ENCODE assay signal across 30 mouse cellular contexts in genomic region chr11:4205097-4205655, GRCm38 (mm10). TPM values are rescaled to one million over a fixed set of nuclear protein-coding genes. Genes with fewer than 3 reads are reported as not detected.
DNase-seq lines count a peak whose midpoint lies in the region; ATAC-seq and TF ChIP-seq lines count a peak whose summit lies in the region.
"Had no signal": no experiment of that assay in that cellular context is flagged by ENCODE, and none has a peak within 500 bp of the region (broad histone marks: within the 10 kb centered on the region; RNA-seq: fewer than 3 reads in every experiment).

No protein-coding gene starts in this region.

- intact Hi-C loops in heart, adult 2 months (cut with DNase I): no loop called here

- in situ Hi-C loops in Patski (cut with MboI; ENCODE audit: low pct_unique_long_range_greater_than_20kb): no loop called here

- H3K27ac ChIP-seq in heart, adult 2 months: peak overlapping the region; percentile 45; the same call in 1 of the 2 replicates
- peak overlapping the region; percentile 29; the same call in 1 of the 2 replicates for H3K27ac ChIP-seq in lung, embryonic 15.5 days
- H3K27ac ChIP-seq in cerebellum, adult 2 months (ENCODE audit: insufficient read depth, low read length): no peak overlapping the region
- H3K27ac ChIP-seq: embryonic facial prominence, embryonic 10.5 days; embryonic facial prominence, embryonic 15.5 days; forebrain, embryonic 12.5 days; intestine, embryonic 15.5 days; kidney, embryonic 15.5 days; layer of hippocampus, adult 2 months; liver, embryonic 12.5 days; neural tube, embryonic 13.5 days; stomach, embryonic 15.5 days had no signal

- no peak for TF ChIP-seq EP300 in heart, adult 2 months (IDR thresholded peaks at IDR 0.05; ENCODE audit: insufficient read depth, low read depth, low read length)

- H3K4me3 ChIP-seq in heart, adult 2 months: no peak overlapping the region
- no peak overlapping the region for H3K4me3 ChIP-seq in lung, embryonic 15.5 days
- no peak overlapping the region for H3K4me3 ChIP-seq in cerebellum, adult 2 months (replicated peaks; ENCODE audit: insufficient read depth, low read depth, low read length)
- H3K4me3 ChIP-seq: embryonic facial prominence, embryonic 10.5 days; embryonic facial prominence, embryonic 15.5 days; forebrain, embryonic 12.5 days; intestine, embryonic 15.5 days; kidney, embryonic 15.5 days; layer of hippocampus, adult 2 months; liver, embryonic 12.5 days; neural tube, embryonic 13.5 days; stomach, embryonic 15.5 days had no signal

- H3K4me1 ChIP-seq in heart, adult 2 months (ENCODE audit: control insufficient read depth, insufficient read depth, low read length): peaks cover 31% of the 10 kb centered on the region
- peaks cover 12% of the 10 kb centered on the region; the same call in 1 of the 2 replicates for H3K4me1 ChIP-seq in lung, embryonic 15.5 days
- peaks cover 4% of the 10 kb centered on the region; the same call in 1 of the 2 replicates for H3K4me1 ChIP-seq in cerebellum, adult 2 months (ENCODE audit: control insufficient read depth, insufficient read depth, low read length)
- H3K4me1 ChIP-seq: forebrain, embryonic 12.5 days had no signal

- H3K9ac ChIP-seq in heart, adult 2 months (ENCODE audit: low read depth, low read length): no peak overlapping the region
- H3K9ac ChIP-seq in lung, embryonic 15.5 days: no peak overlapping the region
- H3K9ac ChIP-seq: embryonic facial prominence, embryonic 15.5 days; forebrain, embryonic 12.5 days; intestine, embryonic 15.5 days; kidney, embryonic 15.5 days; liver, embryonic 12.5 days; liver, postnatal 0 days; neural tube, embryonic 13.5 days; stomach, embryonic 15.5 days had no signal

- H3K27me3 ChIP-seq in heart, adult 2 months (ENCODE audit: control insufficient read depth, insufficient read depth, low read length): no peaks in the 10 kb centered on the region
- no peaks in the 10 kb centered on the region for H3K27me3 ChIP-seq in Patski
- no peaks in the 10 kb centered on the region for H3K27me3 ChIP-seq in lung, embryonic 15.5 days
- no peaks in the 10 kb centered on the region for H3K27me3 ChIP-seq in cerebellum, adult 2 months (ENCODE audit: control insufficient read depth, insufficient read depth, low read length)
- H3K27me3 ChIP-seq: embryonic facial prominence, embryonic 15.5 days; forebrain, embryonic 12.5 days; intestine, embryonic 15.5 days; kidney, embryonic 15.5 days; liver, embryonic 12.5 days; neural tube, embryonic 13.5 days; stomach, embryonic 15.5 days had no signal

- H3K4me2 ChIP-seq in lung, embryonic 15.5 days: no peak overlapping the region
- H3K4me2 ChIP-seq: embryonic facial prominence, embryonic 15.5 days; forebrain, embryonic 12.5 days; intestine, embryonic 15.5 days; kidney, embryonic 15.5 days; liver, embryonic 12.5 days; midbrain, embryonic 11.5 days; neural tube, embryonic 13.5 days; stomach, embryonic 15.5 days had no signal

- ATAC-seq in Patski: peak; percentile 46
- no peak for ATAC-seq in lung, embryonic 15.5 days (ENCODE audit: borderline replicate concordance, extremely low read depth, low FRiP score, low TSS enrichment)
- ATAC-seq: hindbrain, embryonic 16.5 days; intestine, embryonic 15.5 days; liver, embryonic 12.5 days; liver, postnatal 0 days had no signal

- WGBS in heart, adult 2 months: 79% methylated on average over 5 of the region's 5 CpGs
- 68% methylated on average over 5 of the region's 5 CpGs for WGBS in lung, embryonic 15.5 days
- WGBS in cerebellum, adult 2 months: 87% methylated on average over 5 of the region's 5 CpGs

- H3K36me3 ChIP-seq in heart, adult 2 months (ENCODE audit: control insufficient read depth, insufficient read depth, low read length): peaks cover 10% of the 10 kb centered on the region
- peaks cover 13% of the 10 kb centered on the region for H3K36me3 ChIP-seq in lung, embryonic 15.5 days

- H3K9me3 ChIP-seq in lung, embryonic 15.5 days: no peaks in the 10 kb centered on the region
- H3K9me3 ChIP-seq: embryonic facial prominence, embryonic 10.5 days; embryonic facial prominence, embryonic 15.5 days; forebrain, embryonic 12.5 days; intestine, embryonic 15.5 days; kidney, embryonic 15.5 days; liver, embryonic 12.5 days; neural tube, embryonic 13.5 days; stomach, embryonic 15.5 days had no signal

- TF ChIP-seq CTCF in heart, adult 2 months (IDR thresholded peaks at IDR 0.05): no peak
- TF ChIP-seq CTCF in Patski (IDR thresholded peaks at IDR 0.05): no peak
- no peak for TF ChIP-seq CTCF in cerebellum, adult 2 months (IDR thresholded peaks at IDR 0.05; ENCODE audit: borderline replicate concordance, insufficient read depth, low read depth, low read length)

- H3K79me2 ChIP-seq in heart, adult 2 months (replicated peaks; ENCODE audit: control insufficient read depth, insufficient read depth, low read length): no peaks in the 10 kb centered on the region

- CTCF ChIA-PET in Patski (lab: Charles Lee): interaction anchor here (1.1 to 1.8 kb wide), 4 partner anchors 14 to 21 kb away, joined by 3 to 6 read pairs (median 4); partner anchors contain the start of gene Tbc1d10a

- POLR2A ChIA-PET in Patski (lab: Charles Lee): interaction anchor here (0.9 to 1.4 kb wide), 3 partner anchors 12 to 18 kb away, joined by 4 read pairs; partner anchors contain the start of gene Tbc1d10a

- no peak for DNase-seq in heart, adult 2 months
- DNase-seq in heart, adult 9 months (ENCODE audit: low spot score in 2 of 2): no peak
- DNase-seq in Patski (ENCODE audit: low read depth, low spot score): no peak
- peak; percentile 75 for DNase-seq in lung, postnatal 25 days (ENCODE audit: low spot score)
- DNase-seq in T-cell, adult 2 months (ENCODE audit: low spot score): no peak
- no peak for DNase-seq in cerebellum, adult 2 months
- no peak for DNase-seq in frontal cortex, postnatal 25 days (ENCODE audit: low spot score in 2 of 2)
- DNase-seq: adrenal gland, adult 8-10 months; cerebellum, adult 8-10 months; cerebellum, postnatal 25 days; gastrocnemius, postnatal 25 days; left cerebral cortex, postnatal 4 days; liver, postnatal 0 days; thymus, postnatal 25 days had no signal

- TF ChIP-seq POLR2A in heart, adult 2 months (IDR thresholded peaks at IDR 0.05; ENCODE audit: insufficient read depth, low read depth, low read length): no peak
- TF ChIP-seq POLR2A in cerebellum, adult 2 months (IDR thresholded peaks at IDR 0.05; ENCODE audit: borderline replicate concordance, insufficient read depth, low read length): no peak

RNA-seq across cellular contexts. Expression of gene Castor1, which starts 12.8 kb away (rescaled TPM):
- total RNA-seq in heart, adult 2 months (2021): 1 to 10 TPM; 4.0 to 5.9 TPM
- polyA plus RNA-seq in heart, adult 2 months (2012; rRNA removed): 10.7 and 13.5 TPM in 2 replicates
- polyA plus RNA-seq in Patski (2021): 0.35 TPM
- polyA plus RNA-seq in lung, embryonic 15.5 days (2015; fragmentation: Nextera tagmentation; extraction: Ambion mirVana): 4.0 and 6.3 TPM in 2 replicates
- polyA plus RNA-seq in cerebellum, adult 2 months (2012; rRNA removed): 5.1 and 5.6 TPM in 2 replicates

RNA-seq across cellular contexts. Expression of gene Tbc1d10a, which starts 18.6 kb away (rescaled TPM):
- 10 to 100 TPM; 10.1 to 10.7 TPM for total RNA-seq in heart, adult 2 months (2021)
- polyA plus RNA-seq in heart, adult 2 months (2012; rRNA removed): 17.3 and 22.3 TPM in 2 replicates
- 50.9 TPM for polyA plus RNA-seq in Patski (2021)
- 32.3 and 34.2 TPM in 2 replicates for polyA plus RNA-seq in lung, embryonic 15.5 days (2015; fragmentation: Nextera tagmentation; extraction: Ambion mirVana)
- 33.3 and 34.1 TPM in 2 replicates for polyA plus RNA-seq in cerebellum, adult 2 months (2012; rRNA removed)

RNA-seq across cellular contexts. Expression of gene Osm, which starts 31.0 kb away (rescaled TPM):
- total RNA-seq in heart, adult 2 months (2021): under 1 TPM; 0.13 to 0.14 TPM
- 0.14 and 0.15 TPM in 2 replicates for polyA plus RNA-seq in heart, adult 2 months (2012; rRNA removed)
- polyA plus RNA-seq in Patski (2021): not detected
- 0.09 and 0.22 TPM in 2 replicates for polyA plus RNA-seq in lung, embryonic 15.5 days (2015; fragmentation: Nextera tagmentation; extraction: Ambion mirVana)
- polyA plus RNA-seq in cerebellum, adult 2 months (2012; rRNA removed): 0.03 TPM in 1 of 2 replicates, not detected in the other
- total RNA-seq: gastrocnemius, postnatal 25 days; heart, postnatal 25 days; layer of hippocampus, postnatal 14 days had no signal
- polyA plus RNA-seq: embryonic facial prominence, embryonic 10.5 days; forebrain, embryonic 12.5 days; heart, embryonic 14.5 days; hindbrain, embryonic 11.5 days; hindbrain, embryonic 16.5 days; kidney, embryonic 15.5 days; midbrain, embryonic 11.5 days; neural tube, embryonic 13.5 days had no signal

RNA-seq across cellular contexts. Expression of gene Sf3a1, which starts 45.0 kb away (rescaled TPM):
- 10 to 100 TPM; 37.2 to 38.7 TPM for total RNA-seq in heart, adult 2 months (2021)
- polyA plus RNA-seq in heart, adult 2 months (2012; rRNA removed): 17.9 and 23.4 TPM in 2 replicates
- polyA plus RNA-seq in Patski (2021): 45.2 TPM
- polyA plus RNA-seq in lung, embryonic 15.5 days (2015; fragmentation: Nextera tagmentation; extraction: Ambion mirVana): 44.8 and 45.8 TPM in 2 replicates
- 50.0 and 54.3 TPM in 2 replicates for polyA plus RNA-seq in cerebellum, adult 2 months (2012; rRNA removed)

RNA-seq across cellular contexts. Expression of gene Ccdc157, which starts 45.1 kb away (rescaled TPM):
- total RNA-seq in heart, adult 2 months (2021): 1 to 10 TPM; 4.5 to 4.6 TPM
- polyA plus RNA-seq in heart, adult 2 months (2012; rRNA removed): 6.7 and 9.9 TPM in 2 replicates
- polyA plus RNA-seq in Patski (2021): 17.3 TPM
- 8.9 and 9.5 TPM in 2 replicates for polyA plus RNA-seq in lung, embryonic 15.5 days (2015; fragmentation: Nextera tagmentation; extraction: Ambion mirVana)
- 15.6 and 15.8 TPM in 2 replicates for polyA plus RNA-seq in cerebellum, adult 2 months (2012; rRNA removed)
